Mouse (Mus musculus) MEL (cell line): ENCODE results near the gene Rexo5. TPM values are rescaled to one million over a fixed set of nuclear protein-coding genes. Genes with fewer than 3 reads are reported as not detected.

Experiments used
- DNase-seq: peaks from one replicate; pipeline ENCODE4 v3.0.0; 2011; ENCODE audit warnings: low read depth, low spot score
- H3K27ac ChIP-seq: 2 replicates; pipeline ENCODE4 v1.5.1; 2012; ENCODE audit warnings: low read depth, mild to moderate bottlenecking, control low read depth, low read length, moderate library complexity; ENCODE audit not compliant: control insufficient read depth
- H3K27me3 ChIP-seq, 2 experiments: fragments of 150-350 bp in 1 of 2; sonication (generic) in 1 of 2; 2 replicates each; pipeline ENCODE4 v1.6.1; 2012; ENCODE audit warnings: low read length in 2 of 2, mild to moderate bottlenecking in 2 of 2, improper control_type of control experiment in 1 of 2, moderate library complexity in 1 of 2; ENCODE audit not compliant: insufficient read depth in 2 of 2, control insufficient read depth in 1 of 2
- H3K36me3 ChIP-seq, 2 experiments: 2 replicates each; pipeline ENCODE4 v1.6.1; 2012 to 2014; ENCODE audit warnings: low read length in 2 of 2, improper control_type of control experiment in 1 of 2, inconsistent platforms in 1 of 2, mild to moderate bottlenecking in 1 of 2; ENCODE audit not compliant: insufficient read depth in 2 of 2, control insufficient read depth in 1 of 2
- H3K4me1 ChIP-seq, 2 experiments: fragments of 150-350 bp in 1 of 2; sonication (generic) in 1 of 2; 2 replicates each; pipeline ENCODE4 v1.6.1; 2012; ENCODE audit warnings: low read length in 2 of 2, improper control_type of control experiment in 1 of 2, mild to moderate bottlenecking in 1 of 2; ENCODE audit not compliant: insufficient read depth in 2 of 2, control insufficient read depth in 1 of 2
- H3K4me3 ChIP-seq, 2 experiments: fragments of 150-350 bp in 1 of 2; sonication (generic) in 1 of 2; 2 replicates each; pipeline ENCODE4 v1.5.1; 2012; ENCODE audit warnings: low read depth in 2 of 2, low read length in 2 of 2, mild to moderate bottlenecking in 2 of 2, moderate library complexity in 2 of 2, control low read depth in 1 of 2, improper control_type of control experiment in 1 of 2; ENCODE audit not compliant: control insufficient read depth in 1 of 2, insufficient read depth in 1 of 2
- H3K79me2 ChIP-seq: 2 replicates; pipeline ENCODE4 v1.6.1; 2012; ENCODE audit warnings: mild to moderate bottlenecking, low read length, moderate library complexity; ENCODE audit not compliant: control insufficient read depth, poor library complexity, insufficient read depth
- H3K9ac ChIP-seq: 2 replicates; pipeline ENCODE4 v1.6.1; 2012; ENCODE audit warnings: low read depth, mild to moderate bottlenecking, control low read depth, low read length, moderate library complexity; ENCODE audit not compliant: control insufficient read depth, poor library complexity, severe bottlenecking
- H3K9me3 ChIP-seq: fragments of 150-350 bp; sonication (generic); replicated peaks from 2 replicates; pipeline ENCODE4 v1.6.1; 2012; ENCODE audit warnings: mild to moderate bottlenecking, low read length, improper control_type of control experiment, moderate library complexity; ENCODE audit not compliant: insufficient read depth
- CHD1 ChIP-seq: IDR thresholded peaks from 2 replicates; pipeline ENCODE4 v1.6.1; 2012; ENCODE audit warnings: low read depth, mild to moderate bottlenecking, inconsistent platforms, low read length, improper control_type of control experiment
- CHD2 ChIP-seq: IDR thresholded peaks from 2 replicates; pipeline ENCODE4 v1.6.1; 2011; ENCODE audit warnings: low read length, improper control_type of control experiment
- CTCF ChIP-seq, 3 experiments: IDR thresholded peaks in 2 of 3; conservative IDR thresholded peaks in 1 of 3; 2 replicates each; pipeline ENCODE4 v1.5.1; 2011 to 2012; ENCODE audit warnings: low read length in 3 of 3, low read depth in 2 of 3, mild to moderate bottlenecking in 2 of 3, improper control_type of control experiment in 1 of 3, inconsistent platforms in 1 of 3, mixed read lengths in 1 of 3, moderate library complexity in 1 of 3; ENCODE audit not compliant: control insufficient read depth in 1 of 3, insufficient read depth in 1 of 3, poor library complexity in 1 of 3, severe bottlenecking in 1 of 3
- E2F4 ChIP-seq: IDR thresholded peaks from 2 replicates; pipeline ENCODE4 v1.6.1; 2011; ENCODE audit warnings: low read depth, low read length, improper control_type of control experiment, borderline replicate concordance
- ELF1 ChIP-seq: IDR thresholded peaks from 2 replicates; pipeline ENCODE4 v1.6.1; 2014; ENCODE audit warnings: low read depth, mild to moderate bottlenecking, inconsistent platforms, low read length, improper control_type of control experiment, moderate library complexity
- EP300 ChIP-seq, 2 experiments: IDR thresholded peaks; 2 replicates each; pipeline ENCODE4 v1.6.1; 2011; ENCODE audit warnings: improper control_type of control experiment in 2 of 2, low read length in 2 of 2, low read depth in 1 of 2, mild to moderate bottlenecking in 1 of 2
- ETS1 ChIP-seq: IDR thresholded peaks from 2 replicates; pipeline ENCODE4 v1.6.1; 2012; ENCODE audit warnings: low read depth, mild to moderate bottlenecking, inconsistent platforms, low read length, improper control_type of control experiment, moderate library complexity
- GABPA ChIP-seq: IDR thresholded peaks from 2 replicates; pipeline ENCODE4 v1.6.1; 2012; ENCODE audit warnings: low read depth, mild to moderate bottlenecking, inconsistent platforms, low read length, improper control_type of control experiment, moderate library complexity
- JUND ChIP-seq: IDR thresholded peaks from 2 replicates; pipeline ENCODE4 v1.6.1; 2011; ENCODE audit warnings: low read depth, mild to moderate bottlenecking, improper control_type of control experiment, low read length
- KAT2A ChIP-seq: conservative IDR thresholded peaks from 2 replicates; pipeline ENCODE4 v1.6.1; 2012; ENCODE audit warnings: low read depth, low read length, improper control_type of control experiment, inconsistent platforms
- MAFK ChIP-seq: IDR thresholded peaks from 2 replicates; pipeline ENCODE4 v1.6.1; 2011; ENCODE audit warnings: low read depth, mild to moderate bottlenecking, low read length, improper control_type of control experiment, borderline replicate concordance
- MEF2A ChIP-seq: IDR thresholded peaks from 2 replicates; pipeline ENCODE4 v1.6.1; 2014; ENCODE audit warnings: low read depth, mild to moderate bottlenecking, inconsistent platforms, low read length, improper control_type of control experiment; ENCODE audit not compliant: poor library complexity, insufficient replicate concordance, severe bottlenecking; ENCODE audit errors: extremely low read depth
- MXI1 ChIP-seq: IDR thresholded peaks from 2 replicates; pipeline ENCODE4 v1.6.1; 2011; ENCODE audit warnings: mild to moderate bottlenecking, low read depth, low read length, improper control_type of control experiment
- MYB ChIP-seq: IDR thresholded peaks from 2 replicates; pipeline ENCODE4 v1.6.1; 2011; ENCODE audit warnings: mild to moderate bottlenecking, low read depth, low read length, improper control_type of control experiment
- MYC ChIP-seq: IDR thresholded peaks from 2 replicates; pipeline ENCODE4 v1.6.1; 2011; ENCODE audit warnings: low read depth, mild to moderate bottlenecking, low read length, improper control_type of control experiment, moderate library complexity
- NELFE ChIP-seq: IDR thresholded peaks from 2 replicates; pipeline ENCODE4 v1.6.1; 2011; ENCODE audit warnings: low read depth, low read length, improper control_type of control experiment
- POLR2AphosphoS2 ChIP-seq: IDR thresholded peaks from 2 replicates; pipeline ENCODE4 v1.6.1; 2011; ENCODE audit warnings: low read length, improper control_type of control experiment
- POLR2AphosphoS5 ChIP-seq: IDR thresholded peaks from 2 replicates; pipeline ENCODE4 v1.6.1; 2012; ENCODE audit warnings: low read depth, borderline replicate concordance, mild to moderate bottlenecking, inconsistent platforms, low read length, moderate library complexity, mixed read lengths
- RAD21 ChIP-seq: IDR thresholded peaks from 2 replicates; pipeline ENCODE4 v1.6.1; 2011; ENCODE audit warnings: mild to moderate bottlenecking, low read depth, low read length, improper control_type of control experiment
- RCOR1 ChIP-seq: IDR thresholded peaks from 2 replicates; pipeline ENCODE4 v1.6.1; 2012; ENCODE audit warnings: low read depth, mild to moderate bottlenecking, inconsistent platforms, low read length, improper control_type of control experiment
- SIN3A ChIP-seq: IDR thresholded peaks from 2 replicates; pipeline ENCODE4 v1.6.1; 2012; ENCODE audit warnings: low read length, improper control_type of control experiment, inconsistent platforms
- TBP ChIP-seq: IDR thresholded peaks from 2 replicates; pipeline ENCODE4 v1.8.0; 2011; ENCODE audit warnings: low read depth, low read length, improper control_type of control experiment
- TCF12 ChIP-seq: IDR thresholded peaks from 2 replicates; pipeline ENCODE4 v1.6.1; 2014; ENCODE audit warnings: low read depth, mild to moderate bottlenecking, inconsistent platforms, low read length, improper control_type of control experiment, moderate library complexity
- UBTF ChIP-seq: IDR thresholded peaks from 2 replicates; pipeline ENCODE4 v1.6.1; 2012; ENCODE audit warnings: low read depth, mild to moderate bottlenecking, inconsistent platforms, low read length, improper control_type of control experiment, moderate library complexity, borderline replicate concordance; ENCODE audit not compliant: insufficient read depth
- USF1 ChIP-seq: IDR thresholded peaks from 2 replicates; pipeline ENCODE4 v1.6.1; 2014; ENCODE audit warnings: low read depth, mild to moderate bottlenecking, inconsistent platforms, low read length, improper control_type of control experiment, moderate library complexity
- USF2 ChIP-seq, 2 experiments: IDR thresholded peaks; 2 replicates each; pipeline ENCODE4 v1.6.1; 2011 to 2012; ENCODE audit warnings: improper control_type of control experiment in 2 of 2, low read length in 2 of 2, borderline replicate concordance in 1 of 2, inconsistent platforms in 1 of 2, low read depth in 1 of 2, mild to moderate bottlenecking in 1 of 2; ENCODE audit not compliant: insufficient read depth in 1 of 2
- ZC3H11A ChIP-seq: IDR thresholded peaks from 2 replicates; pipeline ENCODE4 v1.6.1; 2012; ENCODE audit warnings: low read depth, mild to moderate bottlenecking, inconsistent platforms, low read length, improper control_type of control experiment
- ZKSCAN1 ChIP-seq: IDR thresholded peaks from 2 replicates; pipeline ENCODE4 v1.6.1; 2012; ENCODE audit warnings: low read depth, mild to moderate bottlenecking, inconsistent platforms, low read length, improper control_type of control experiment, moderate library complexity
- ZMIZ1 ChIP-seq: IDR thresholded peaks from 2 replicates; pipeline ENCODE4 v1.6.1; 2012; ENCODE audit warnings: low read depth, mild to moderate bottlenecking, inconsistent platforms, low read length, improper control_type of control experiment, moderate library complexity
- ZNF384 ChIP-seq: IDR thresholded peaks from 2 replicates; pipeline ENCODE4 v1.6.1; 2012; ENCODE audit warnings: low read depth, mild to moderate bottlenecking, inconsistent platforms, low read length, improper control_type of control experiment
- polyA plus RNA-seq, 2 experiments: library from polyadenylated mRNA; stranded (reverse) in 1 of 2; unstranded in 1 of 2; fragments of >175 nt in 1 of 2; fragments of >200 nt in 1 of 2; gene quantifications; 2 replicates each; pipeline versions ENCODE4 v1.2.1 to v1.2.4; 2012; ENCODE audit warnings: low replicate concordance in 2 of 2, low read depth in 1 of 2; ENCODE audit not compliant: insufficient read length in 2 of 2, insufficient read depth in 1 of 2, missing spikeins in 1 of 2
- total RNA-seq: library from RNA; depleted of rRNA; stranded (reverse); fragments of 300-350 nt; gene quantifications from 2 replicates; pipeline ENCODE4 v1.2.3, GENCODE M21; 2012

Gene Rexo5
- total and polyA plus RNA-seq, 3 experiments = 11.7 to 18.3 TPM; not detected in 1

DNA sequence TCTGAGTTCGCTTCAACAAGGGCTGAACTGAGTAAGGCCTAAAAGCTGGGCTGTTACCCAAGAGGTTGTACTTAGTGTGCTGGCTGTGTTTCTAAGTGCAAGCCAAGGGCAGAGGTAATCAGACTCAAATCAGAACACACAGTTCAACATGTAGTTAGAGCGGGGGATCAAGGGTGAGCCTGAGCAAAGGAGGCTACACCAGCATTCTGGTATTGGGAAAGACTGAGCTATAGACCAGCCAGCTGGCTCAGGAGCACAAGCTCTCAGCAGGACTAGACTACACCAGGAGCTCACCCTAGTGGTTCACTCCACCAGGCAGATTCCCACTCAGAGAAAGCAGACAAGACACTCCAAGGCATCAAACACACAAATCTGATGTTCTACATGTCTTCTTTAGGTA is 10.4 kb upstream of the Rexo5 start:
- Histone ChIP-seq H3K27ac (no peak overlapping the region), H3K36me3 (peaks cover 7 to 21% of the 10 kb centered on the region in 2 experiments), H3K9me3 (no peaks in the 10 kb centered on the region), H3K4me1 (peaks cover 10 to 14% of the 10 kb centered on the region in 2 experiments; a peak in 3 of 4 replicates), H3K9ac (no peak overlapping the region), H3K4me3 (no peak overlapping the region), H3K79me2 (no peaks in the 10 kb centered on the region), H3K27me3 (no peaks in the 10 kb centered on the region)
- DNase-seq = no peak
- no peak for TF ChIP-seq RAD21
- TF ChIP-seq POLR2AphosphoS2 = no peak
- no peak for TF ChIP-seq JUND
- TF ChIP-seq ZC3H11A = no peak
- TF ChIP-seq MXI1 = no peak
- TF ChIP-seq ZNF384 = no peak
- no peak for TF ChIP-seq MAFK
- no peak for TF ChIP-seq MEF2A
- TF ChIP-seq TCF12 = no peak
- no peak for TF ChIP-seq ZMIZ1
- TF ChIP-seq NELFE = no peak
- TF ChIP-seq UBTF = no peak
- TF ChIP-seq GABPA = no peak
- no peak for TF ChIP-seq CHD1
- no peak for TF ChIP-seq E2F4
- TF ChIP-seq ELF1 = no peak
- no peak for TF ChIP-seq ZKSCAN1
- no peak for TF ChIP-seq SIN3A
- no peak for TF ChIP-seq USF1

DNA sequence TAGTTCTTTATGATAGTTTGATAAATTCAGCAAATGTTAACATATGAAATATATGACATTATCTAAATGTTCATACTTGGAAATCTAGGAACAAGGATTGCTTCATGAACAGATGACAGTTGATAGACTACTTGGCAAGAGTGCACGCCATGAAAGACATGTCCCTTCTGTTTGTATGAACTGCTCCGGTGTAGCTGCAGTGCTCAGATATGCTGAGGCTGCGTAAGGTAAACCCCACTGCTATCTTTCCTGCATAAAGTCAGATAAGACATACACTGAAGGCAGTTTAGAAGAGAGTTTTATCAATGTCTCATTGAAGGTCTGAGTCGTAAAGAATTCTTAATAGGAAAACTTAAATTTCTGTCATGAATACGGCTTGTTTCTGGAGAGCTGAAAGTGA is 8.9 kb upstream of the Rexo5 start:
- Histone ChIP-seq H3K79me2 (no peaks in the 10 kb centered on the region), H3K27me3 (no peaks in the 10 kb centered on the region), H3K27ac (peak overlapping the region; percentile 91), H3K9me3 (no peaks in the 10 kb centered on the region), H3K4me3 (peak overlapping the region; percentile 9 to 50; a peak in 2 of 4 replicates), H3K36me3 (peaks cover 12 to 21% of the 10 kb centered on the region in 2 experiments), H3K4me1 (peaks cover 10 to 14% of the 10 kb centered on the region in 2 experiments; a peak in 3 of 4 replicates), H3K9ac (peak overlapping the region; percentile 21; the same call in 1 of the 2 replicates)
- peak; percentile 77 for DNase-seq
- TF ChIP-seq ZKSCAN1 = no peak
- TF ChIP-seq MYB = peak; percentile 82
- peak; percentile 89 for TF ChIP-seq MAFK
- TF ChIP-seq SIN3A = peak; percentile 80
- peak; percentile 47; the same call in 1 of the 2 replicates for TF ChIP-seq KAT2A
- 0 out of 2 replicates have a peak, but pooled peaks have one; percentile 31 for TF ChIP-seq CHD2
- peak; percentile 93 for TF ChIP-seq ETS1
- peak; percentile 81; the same call in 1 of the 2 replicates for TF ChIP-seq POLR2AphosphoS2
- TF ChIP-seq MYC = no peak
- peak; percentile 16; the same call in 1 of the 2 replicates for TF ChIP-seq ZC3H11A
- TF ChIP-seq POLR2AphosphoS5 = no peak
- no peak for TF ChIP-seq CTCF (IDR thresholded peaks at IDR 0.05 in 2 of 3, conservative IDR thresholded peaks at IDR 0.05 in 1 of 3; ENCODE audit: control insufficient read depth in 1 of 3, insufficient read depth in 1 of 3, low read depth in 2 of 3, low read length in 3 of 3, poor library complexity in 1 of 3, severe bottlenecking in 1 of 3)
- no peak for TF ChIP-seq USF2 (IDR thresholded peaks at IDR 0.05; ENCODE audit: borderline replicate concordance in 1 of 2, insufficient read depth in 1 of 2, low read depth in 1 of 2, low read length in 2 of 2)
- TF ChIP-seq EP300 (IDR thresholded peaks at IDR 0.05; ENCODE audit: low read depth in 1 of 2, low read length in 2 of 2) = peak; percentile 94 to 96
- no peak for TF ChIP-seq TBP
- TF ChIP-seq CHD1 = peak; percentile 87; the same call in 1 of the 2 replicates
- TF ChIP-seq MEF2A = 0 out of 2 replicates have a peak, but pooled peaks have one; percentile 74
- peak; percentile 95 for TF ChIP-seq RCOR1
- peak; percentile 18; the same call in 1 of the 2 replicates for TF ChIP-seq USF1
